Mouse (Mus musculus): Measurements from ENCODE around the gene Rpa2.

- TF ChIP-seq CTCF (IDR thresholded peaks at IDR 0.05; ENCODE audit: borderline replicate concordance, extremely low read depth, insufficient read depth, insufficient read length) (no peak), POLR2A (IDR thresholded peaks at IDR 0.05; ENCODE audit: borderline replicate concordance, extremely low read depth, insufficient read depth, insufficient read length, poor library complexity, severe bottlenecking) (no peak)
Observed at GRCm38 (mm10) chr4:132797461-132797860, 29.3 kb downstream of the Rpa2 start.
